Comparison of ENCODE assay signal across 8 mouse cellular contexts in the genomic region with DNA sequence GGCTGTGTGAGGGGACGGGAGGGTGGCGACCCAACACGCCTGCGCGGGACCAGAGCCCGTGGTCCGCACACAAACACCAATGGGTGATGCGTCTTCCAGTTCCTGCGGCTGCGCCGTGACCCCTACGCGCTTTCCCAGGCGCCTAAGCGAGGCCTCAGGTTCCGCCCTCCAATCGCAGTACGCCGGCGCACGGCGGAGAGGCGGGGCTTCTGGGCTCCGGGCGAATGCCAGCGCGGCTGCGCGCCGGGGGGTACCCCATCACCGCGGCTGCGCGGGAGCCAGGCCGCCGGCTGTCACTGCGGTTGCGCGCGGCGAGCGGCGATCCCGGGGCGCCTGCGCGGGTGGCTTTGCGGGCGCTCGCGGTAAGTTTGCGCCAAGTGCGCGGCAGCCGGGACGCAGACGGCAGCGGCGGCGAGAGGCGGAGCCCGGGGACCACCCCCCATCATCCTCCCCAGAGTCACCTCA. TPM values are rescaled to one million over a fixed set of nuclear protein-coding genes. Genes with fewer than 3 reads are reported as not detected.
A peak's percentile ranks its signal among the peaks of the same experiment; 100 is the strongest.
DNase-seq lines count a peak whose midpoint lies in the region; ATAC-seq and TF ChIP-seq lines count a peak whose summit lies in the region.

TSS of gene Phf12 (plus strand) at position 314 of the 465 bp plus-strand sequence.

- peaks cover 12% of the 10 kb centered on the region for H3K36me3 ChIP-seq in heart, embryonic 12.5 days
- 0 out of 2 replicates have a peak, but pooled peaks cover 3% of the 10 kb centered on the region for H3K36me3 ChIP-seq in kidney, postnatal 0 days (ENCODE audit: insufficient read depth, low read length)
- H3K36me3 ChIP-seq in liver, embryonic 11.5 days (ENCODE audit: control insufficient read depth, insufficient read depth, low read length) = peaks cover 6% of the 10 kb centered on the region
- peaks cover 9% of the 10 kb centered on the region for H3K36me3 ChIP-seq in stomach, embryonic 14.5 days (ENCODE audit: control insufficient read depth, insufficient read depth, low read length)

- no peak for TF ChIP-seq CTCF in kidney, postnatal 0 days (IDR thresholded peaks at IDR 0.05; ENCODE audit: low read depth)

- H3K9ac ChIP-seq in heart, embryonic 12.5 days = peak within 1 kb of the TSS; percentile 100
- peak within 1 kb of the TSS; percentile 92 for H3K9ac ChIP-seq in kidney, postnatal 0 days (ENCODE audit: low read depth, low read length)
- peak within 1 kb of the TSS; percentile 90 for H3K9ac ChIP-seq in liver, embryonic 11.5 days (ENCODE audit: low read depth, low read length)
- H3K9ac ChIP-seq in stomach, embryonic 14.5 days (replicated peaks; ENCODE audit: low read depth, low read length) = peak within 1 kb of the TSS; percentile 96

- H3K4me2 ChIP-seq in heart, embryonic 12.5 days = peak within 1 kb of the TSS; percentile 91
- H3K4me2 ChIP-seq in kidney, postnatal 0 days (ENCODE audit: low read length) = peak within 1 kb of the TSS; percentile 85
- H3K4me2 ChIP-seq in liver, embryonic 11.5 days = peak within 1 kb of the TSS; percentile 81
- peak within 1 kb of the TSS; percentile 82 for H3K4me2 ChIP-seq in stomach, embryonic 14.5 days (replicated peaks; ENCODE audit: low read depth, low read length)

- peaks cover 9% of the 10 kb centered on the region for H3K4me1 ChIP-seq in heart, embryonic 12.5 days (replicated peaks)
- H3K4me1 ChIP-seq in kidney, postnatal 0 days (replicated peaks; ENCODE audit: insufficient read depth, low read length) = no peaks in the 10 kb centered on the region
- H3K4me1 ChIP-seq in liver, embryonic 11.5 days (replicated peaks; ENCODE audit: control insufficient read depth, insufficient read depth, low read length) = peaks cover 14% of the 10 kb centered on the region
- H3K4me1 ChIP-seq in stomach, embryonic 14.5 days (ENCODE audit: control insufficient read depth, insufficient read depth, low read length) = 0 out of 2 replicates have a peak, but pooled peaks cover 10% of the 10 kb centered on the region

- H3K4me3 ChIP-seq in heart, embryonic 12.5 days = peak within 1 kb of the TSS; percentile 99
- peak within 1 kb of the TSS; percentile 89 for H3K4me3 ChIP-seq in kidney, postnatal 0 days (replicated peaks; ENCODE audit: low read depth, low read length)
- H3K4me3 ChIP-seq in liver, embryonic 11.5 days (ENCODE audit: low read depth, low read length) = peak within 1 kb of the TSS; percentile 97
- peak within 1 kb of the TSS; percentile 98 for H3K4me3 ChIP-seq in stomach, embryonic 14.5 days (ENCODE audit: low read depth, low read length)

- DNase-seq in CD4-positive helper T cell, adult 2 months (ENCODE audit: low read depth, low spot score) = peak; percentile 100
- peak; percentile 99 for DNase-seq in brain, embryonic 18.5 days (ENCODE audit: low read depth, low spot score)
- peak; percentile 100 for DNase-seq in kidney, postnatal 0 days (ENCODE audit: low spot score)
- DNase-seq in liver, embryonic 11.5 days (ENCODE audit: low spot score) = peak; percentile 97
- peak; percentile 100 for DNase-seq in naive thymus-derived CD4-positive, alpha-beta T cell, adult 2 months (ENCODE audit: low read depth)

- ATAC-seq in erythroid progenitor cell, adult 5-6 weeks (replicated peaks; ENCODE audit: low FRiP score, poor library complexity, severe bottlenecking) = peak; percentile 81
- ATAC-seq in heart, embryonic 12.5 days (ENCODE audit: insufficient number of reproducible peaks, low FRiP score) = peak; percentile 93
- peak; percentile 92 for ATAC-seq in kidney, postnatal 0 days (replicated peaks; ENCODE audit: low FRiP score, low read depth)
- ATAC-seq in liver, embryonic 11.5 days (replicated peaks; ENCODE audit: low FRiP score) = peak; percentile 85
- peak; percentile 91 for ATAC-seq in stomach, embryonic 14.5 days (ENCODE audit: insufficient number of reproducible peaks, insufficient read depth, low FRiP score, low read depth)

- H3K27ac ChIP-seq in heart, embryonic 12.5 days (ENCODE audit: poor library complexity, severe bottlenecking) = peak within 1 kb of the TSS; percentile 96
- peak within 1 kb of the TSS; percentile 97 for H3K27ac ChIP-seq in kidney, postnatal 0 days
- peak within 1 kb of the TSS; percentile 95 for H3K27ac ChIP-seq in liver, embryonic 11.5 days (ENCODE audit: low read depth, low read length)
- peak within 1 kb of the TSS; percentile 94 for H3K27ac ChIP-seq in stomach, embryonic 14.5 days (ENCODE audit: low read length)

- H3K9me3 ChIP-seq in heart, embryonic 12.5 days (replicated peaks) = no peaks in the 10 kb centered on the region
- no peaks in the 10 kb centered on the region for H3K9me3 ChIP-seq in kidney, postnatal 0 days (replicated peaks; ENCODE audit: low read length)
- H3K9me3 ChIP-seq in liver, embryonic 11.5 days (ENCODE audit: control insufficient read depth, low read length) = no peaks in the 10 kb centered on the region
- no peaks in the 10 kb centered on the region for H3K9me3 ChIP-seq in stomach, embryonic 14.5 days (ENCODE audit: control insufficient read depth, low read depth, low read length)

- WGBS in heart, embryonic 12.5 days = under 1% methylated on average over 62 of the region's 62 CpGs
- under 1% methylated on average over 39 of the region's 62 CpGs for WGBS in kidney, postnatal 0 days
- under 1% methylated on average over 56 of the region's 62 CpGs for WGBS in liver, embryonic 11.5 days
- 0% methylated on average over 62 of the region's 62 CpGs for WGBS in stomach, embryonic 14.5 days

- H3K27me3 ChIP-seq in heart, embryonic 12.5 days (replicated peaks) = peaks cover 13% of the 10 kb centered on the region
- H3K27me3 ChIP-seq in kidney, postnatal 0 days (ENCODE audit: insufficient read depth, low read length) = 0 out of 2 replicates have a peak, but pooled peaks cover 2% of the 10 kb centered on the region
- peaks cover 7% of the 10 kb centered on the region; the same call in 1 of the 2 replicates for H3K27me3 ChIP-seq in liver, embryonic 11.5 days (replicated peaks; ENCODE audit: control insufficient read depth, insufficient read depth, low read length)
- no peaks in the 10 kb centered on the region for H3K27me3 ChIP-seq in stomach, embryonic 14.5 days (ENCODE audit: control insufficient read depth, insufficient read depth, low read length)

RNA-seq across cellular contexts. Expression of gene Phf12, which starts in this region (rescaled TPM):
- 45.7 and 92.3 TPM in 2 replicates for total RNA-seq in erythroid progenitor cell, adult 5-6 weeks (2015; ENCODE audit: low replicate concordance)
- 27.2 and 39.9 TPM in 2 replicates for total RNA-seq in erythroid progenitor cell, adult 5-6 weeks (2017; ENCODE audit: low replicate concordance)
- 17.0 and 17.7 TPM in 2 replicates for polyA plus RNA-seq in heart, embryonic 12.5 days (2016; fragmentation: Nextera tagmentation; extraction: Ambion mirVana)
- 9.3 and 11.1 TPM in 2 replicates for polyA plus RNA-seq in kidney, postnatal 0 days (2015; fragmentation: Nextera tagmentation; extraction: Ambion mirVana)
- 17.0 and 18.6 TPM in 2 replicates for polyA plus RNA-seq in liver, embryonic 11.5 days (2014; fragmentation: Nextera tagmentation; extraction: Ambion mirVana)
- polyA plus RNA-seq in stomach, embryonic 14.5 days (2014; fragmentation: Nextera tagmentation; extraction: Ambion mirVana) = 16.9 and 22.5 TPM in 2 replicates

Comparison
In these comparisons a context has a peak if more than half of its experiments do, and no peak if none do; other contexts are left out.
1. Peak in every context shown above with its lines: DNase-seq, ATAC-seq, H3K4me3 ChIP-seq and H3K27ac ChIP-seq.